Mouse (Mus musculus) embryonic facial prominence, embryonic 14.5 days (tissue): ENCODE data around the gene Hspb6. TPM values are rescaled to one million over a fixed set of nuclear protein-coding genes. Genes with fewer than 3 reads are reported as not detected.
A peak's percentile ranks its signal among the peaks of the same experiment; 100 is the strongest.

Experiments used
- ATAC-seq: fragments of 200-750 bp; cut with Nextera tagmentation; 2 replicates; pipeline ENCODE4 v1.8.0; 2017; ENCODE audit warnings: low read depth, moderate number of reproducible peaks, moderate TSS enrichment
- DNase-seq: peaks from one replicate; pipeline ENCODE4 v3.0.0-alpha.2; 2015; ENCODE audit warnings: low spot score
- H3K27ac ChIP-seq: fragments of 300-500 bp; sonication (generic); replicated peaks from 2 replicates; pipeline ENCODE4 v1.5.1; 2014; ENCODE audit warnings: low read depth, mild to moderate bottlenecking, low read length, moderate library complexity
- H3K27me3 ChIP-seq: fragments of 300-500 bp; sonication (generic); replicated peaks from 2 replicates; pipeline ENCODE4 v1.6.1; 2014; ENCODE audit warnings: low read length; ENCODE audit not compliant: control insufficient read depth, insufficient read depth
- H3K36me3 ChIP-seq: fragments of 300-500 bp; sonication (generic); 2 replicates; pipeline ENCODE4 v1.6.1; 2014; ENCODE audit warnings: low read length, mixed read lengths; ENCODE audit not compliant: control insufficient read depth, insufficient read depth
- H3K4me1 ChIP-seq: fragments of 300-500 bp; sonication (generic); 2 replicates; pipeline ENCODE4 v1.6.1; 2014; ENCODE audit warnings: antibody characterized with exemption, low read length; ENCODE audit not compliant: control insufficient read depth, insufficient read depth
- H3K4me2 ChIP-seq: fragments of 300-500 bp; sonication (generic); 2 replicates; pipeline ENCODE4 v1.6.1; 2014; ENCODE audit warnings: low read depth, mild to moderate bottlenecking, low read length, moderate library complexity, mixed read lengths
- H3K4me3 ChIP-seq: fragments of 300-500 bp; sonication (generic); 2 replicates; pipeline ENCODE4 v1.5.1; 2014; ENCODE audit warnings: low read depth, mild to moderate bottlenecking, low read length
- H3K9ac ChIP-seq: fragments of 300-500 bp; sonication (generic); 2 replicates; pipeline ENCODE4 v1.6.1; 2014; ENCODE audit warnings: low read depth, mild to moderate bottlenecking, low read length, moderate library complexity, mixed read lengths
- H3K9me3 ChIP-seq: fragments of 300-500 bp; sonication (generic); 2 replicates; pipeline ENCODE4 v1.6.1; 2016; ENCODE audit warnings: low read length; ENCODE audit not compliant: control insufficient read depth
- WGBS: fragments of 180-500 bp; shearing (Covaris S2); extraction: QIAGEN DNeasy Blood & Tissue Kit; methylation state at CpG from one replicate; pipeline ENCODE4 v1.1.7; 2014; 5-methylcytosine and 5-hydroxymethylcytosine counted together
- polyA plus RNA-seq: library from polyadenylated mRNA; unstranded; fragments of >200 nt; fragmentation: Nextera tagmentation; extraction: Ambion mirVana; gene quantifications from 2 replicates; pipeline ENCODE4 v1.2.1, GENCODE M21; 2014

Hspb6 gene
- polyA plus RNA-seq, 1 experiment from 2014 or later, result 20.4 TPM

GRCm38 (mm10) chr7:30587842-30588667 lies 36.1 kb downstream of the Hspb6 start:
- H3K27me3 ChIP-seq, result no peaks in the 10 kb centered on the region
- H3K27ac ChIP-seq, result peak overlapping the region; percentile 89
- ATAC-seq (peak; percentile 13), DNase-seq (peak; percentile 14)
- peak overlapping the region; percentile 94 for H3K4me3 ChIP-seq
- WGBS, result 0% methylated on average over 30 of the region's 67 CpGs
- peak overlapping the region; percentile 96 for H3K9ac ChIP-seq
- H3K4me1 ChIP-seq, result peaks cover 7% of the 10 kb centered on the region; the same call in 1 of the 2 replicates
- H3K9me3 ChIP-seq, result no peaks in the 10 kb centered on the region
- H3K4me2 ChIP-seq, result peak overlapping the region; percentile 96
- peaks cover 37% of the 10 kb centered on the region for H3K36me3 ChIP-seq

GRCm38 (mm10) chr7:30588676-30589434 lies 36.9 kb downstream of the Hspb6 start, which contains the start of gene Kmt2b:
Kmt2b (minus strand) TSS chr7:30588726.
- Histone ChIP-seq H3K36me3 (peaks cover 29% of the 10 kb centered on the region), H3K27me3 (no peaks in the 10 kb centered on the region), H3K4me1 (peaks cover 7% of the 10 kb centered on the region; the same call in 1 of the 2 replicates), H3K9ac (peak within 1 kb of the TSS; percentile 96), H3K4me2 (peak within 1 kb of the TSS; percentile 96), H3K27ac (peak within 1 kb of the TSS; percentile 89), H3K9me3 (no peaks in the 10 kb centered on the region), H3K4me3 (peak within 1 kb of the TSS; percentile 94)
- WGBS, result under 1% methylated on average over 34 of the region's 68 CpGs
- ATAC-seq, result peak; percentile 96
- peak; percentile 99 for DNase-seq

DNA sequence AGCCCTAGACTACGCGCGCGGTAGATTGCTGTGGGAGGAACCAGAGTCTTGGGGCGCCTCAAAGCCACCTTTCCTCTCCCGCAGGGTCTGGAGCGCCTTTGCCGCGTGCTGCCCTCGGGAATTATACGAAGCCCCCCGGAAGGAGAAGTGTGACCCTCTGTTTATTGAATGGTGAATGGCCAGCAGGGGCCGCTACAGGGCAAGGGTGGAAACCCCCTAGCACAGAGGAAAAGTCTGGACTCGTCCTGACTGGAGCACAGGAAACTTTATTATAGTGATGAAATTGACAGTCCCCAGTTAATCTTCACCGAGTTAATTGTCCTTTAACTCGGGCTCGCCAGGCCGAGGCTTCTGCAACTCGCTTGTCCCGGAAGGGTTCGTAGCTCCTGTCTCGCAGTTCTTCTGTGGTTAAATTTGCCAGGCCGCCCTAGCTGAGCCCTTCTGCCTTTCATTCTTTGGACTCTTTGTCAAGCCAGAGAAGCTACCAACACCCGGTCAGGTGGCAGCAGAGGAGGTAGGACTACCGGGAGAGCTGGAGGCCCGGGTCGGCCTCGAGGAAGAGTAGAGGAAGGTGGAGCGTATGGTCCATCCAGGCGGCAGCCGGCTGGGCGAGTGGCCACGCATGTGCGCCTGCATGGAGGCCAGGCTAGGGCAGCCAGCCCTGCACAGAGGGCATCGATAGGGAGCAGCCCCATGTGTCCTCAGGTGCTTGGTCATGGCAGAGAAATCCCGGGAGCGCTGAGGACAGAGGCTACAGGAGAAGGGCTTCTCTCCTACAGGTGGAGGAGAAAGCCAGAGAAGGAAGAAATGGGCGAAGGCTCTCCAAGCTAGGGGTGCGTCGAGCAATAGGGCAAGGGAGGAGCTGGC lies 37.7 kb downstream of the Hspb6 start:
- ATAC-seq (peak; percentile 70), DNase-seq (peak; percentile 89)
- H3K36me3 ChIP-seq, result peaks cover 21% of the 10 kb centered on the region
- no peaks in the 10 kb centered on the region for H3K9me3 ChIP-seq
- H3K9ac ChIP-seq, result peak overlapping the region; percentile 96
- H3K4me2 ChIP-seq, result peak overlapping the region; percentile 96
- peak overlapping the region; percentile 89 for H3K27ac ChIP-seq
- H3K4me3 ChIP-seq, result peak overlapping the region; percentile 94
- no peaks in the 10 kb centered on the region for H3K27me3 ChIP-seq
- peaks cover 7% of the 10 kb centered on the region; the same call in 1 of the 2 replicates for H3K4me1 ChIP-seq
- WGBS, result 29% methylated on average over 40 of the region's 40 CpGs

GRCm38 (mm10) chr7:30590927-30591604 lies 39.1 kb downstream of the Hspb6 start:
- 86% methylated on average over 9 of the region's 9 CpGs for WGBS
- no peak overlapping the region for H3K9ac ChIP-seq

GRCm38 (mm10) chr7:30591605-30591951 lies 39.6 kb downstream of the Hspb6 start:
- Histone ChIP-seq H3K9ac (no peak overlapping the region), H3K27ac (no peak overlapping the region), H3K4me2 (no peak overlapping the region), H3K9me3 (no peaks in the 10 kb centered on the region), H3K27me3 (no peaks in the 10 kb centered on the region), H3K4me3 (no peak overlapping the region), H3K4me1 (peaks cover 7% of the 10 kb centered on the region; the same call in 1 of the 2 replicates), H3K36me3 (peaks cover 2% of the 10 kb centered on the region; the same call in 1 of the 2 replicates)
- 56% methylated on average over 4 of the region's 4 CpGs for WGBS
- DNase-seq (no peak), ATAC-seq (no peak)

More at GRCm38 (mm10) chr7:30590927-30591604, 39.1 kb downstream of the Hspb6 start:
- H3K9me3 ChIP-seq, result no peaks in the 10 kb centered on the region
- no peak overlapping the region for H3K4me3 ChIP-seq
- H3K27ac ChIP-seq, result no peak overlapping the region
- peaks cover 7% of the 10 kb centered on the region; the same call in 1 of the 2 replicates for H3K4me1 ChIP-seq
- H3K4me2 ChIP-seq, result no peak overlapping the region
- DNase-seq (no peak), ATAC-seq (no peak)
- no peaks in the 10 kb centered on the region for H3K27me3 ChIP-seq
- H3K36me3 ChIP-seq, result peaks cover 7% of the 10 kb centered on the region; the same call in 1 of the 2 replicates

DNA sequence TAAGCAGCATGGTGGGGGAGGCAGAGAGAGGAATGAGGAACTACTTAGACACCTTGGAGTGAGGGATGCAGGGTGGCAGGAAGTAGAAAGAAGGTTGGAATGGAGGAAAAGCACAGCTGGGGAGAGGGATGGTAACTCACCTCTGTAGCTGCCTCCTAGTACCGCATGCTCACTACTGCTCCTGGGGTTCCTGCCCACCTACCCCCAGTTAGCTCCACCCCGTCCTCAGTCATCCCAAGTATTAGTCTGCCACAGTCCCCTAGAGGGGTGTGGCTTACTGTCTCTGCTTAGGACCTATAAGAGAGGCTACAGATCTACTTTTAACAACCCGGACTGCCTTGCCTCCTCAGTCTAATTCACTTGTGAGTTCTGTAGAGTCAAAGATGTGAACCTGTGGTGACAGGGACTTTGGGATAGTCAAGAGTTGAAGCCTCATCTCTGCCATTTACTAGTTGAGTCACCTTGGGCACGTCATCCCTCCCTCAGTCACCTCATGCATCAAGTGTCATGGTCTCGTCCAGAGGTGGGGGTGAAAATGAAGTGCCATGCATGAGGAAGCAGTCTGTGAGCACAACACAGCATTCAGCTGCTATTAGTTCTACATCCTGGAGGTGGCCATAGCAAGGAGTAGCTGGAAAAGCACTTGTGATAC lies 40.9 kb downstream of the Hspb6 start:
- DNase-seq (no peak), ATAC-seq (no peak)
- WGBS, result 49% methylated on average over 5 of the region's 5 CpGs
- no peaks in the 10 kb centered on the region for H3K4me1 ChIP-seq
- H3K27me3 ChIP-seq, result no peaks in the 10 kb centered on the region
- no peak overlapping the region for H3K4me3 ChIP-seq
- H3K9me3 ChIP-seq, result no peaks in the 10 kb centered on the region
- no peaks in the 10 kb centered on the region for H3K36me3 ChIP-seq
- H3K27ac ChIP-seq, result no peak overlapping the region
- H3K4me2 ChIP-seq, result no peak overlapping the region
- H3K9ac ChIP-seq, result no peak overlapping the region

DNA sequence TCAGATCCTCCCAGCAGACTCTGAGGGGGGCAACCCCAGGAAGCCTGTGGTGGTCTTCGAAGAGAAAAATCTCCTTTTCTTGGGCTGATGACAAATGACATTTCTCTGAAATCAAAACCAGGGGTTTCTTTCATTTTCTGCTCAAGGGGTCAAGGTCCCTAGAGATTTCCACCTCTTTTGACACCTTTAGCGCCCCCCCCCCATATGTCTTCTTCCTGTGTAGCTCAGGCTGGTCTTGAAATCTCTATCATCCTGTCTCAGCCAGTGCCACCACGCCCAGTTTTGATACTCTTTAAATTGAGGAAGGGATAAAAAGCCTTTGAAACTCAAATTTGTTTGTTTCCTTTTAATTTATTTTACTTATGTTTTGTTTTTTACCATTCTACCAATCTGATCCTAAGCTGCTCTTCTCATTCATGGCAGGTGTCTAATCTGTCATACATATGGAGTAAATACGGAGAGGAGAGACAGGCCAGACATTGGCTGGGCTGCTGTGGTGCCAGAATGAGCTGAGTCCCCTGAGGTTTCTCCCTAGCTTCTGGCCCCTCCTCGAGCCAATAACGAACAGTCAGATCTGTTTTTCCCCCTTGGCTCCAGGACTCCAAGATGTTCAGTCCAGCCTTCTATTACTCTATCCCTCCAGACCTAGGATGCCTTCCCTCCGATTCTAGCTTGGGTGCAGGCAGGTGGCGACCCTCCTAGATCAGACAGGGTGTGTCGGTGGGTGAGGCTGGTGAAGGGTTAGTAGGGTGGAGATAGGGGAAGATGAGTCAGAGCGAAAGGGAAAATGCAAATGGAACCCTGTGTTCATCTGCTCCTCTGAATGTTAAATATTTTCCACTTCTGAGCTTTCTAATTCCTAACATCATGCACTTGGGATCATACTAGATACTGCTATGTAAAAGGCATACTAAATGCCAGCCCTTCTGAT lies 41.9 kb downstream of the Hspb6 start:
- H3K27me3 ChIP-seq, result no peaks in the 10 kb centered on the region
- no peaks in the 10 kb centered on the region for H3K9me3 ChIP-seq
- DNase-seq, result no peak
- H3K4me2 ChIP-seq, result no peak overlapping the region
- no peaks in the 10 kb centered on the region for H3K36me3 ChIP-seq
- H3K9ac ChIP-seq, result no peak overlapping the region
- WGBS, result 71% methylated on average over 10 of the region's 10 CpGs
- no peak overlapping the region for H3K27ac ChIP-seq
- no peaks in the 10 kb centered on the region for H3K4me1 ChIP-seq
- no peak overlapping the region for H3K4me3 ChIP-seq
- no peak for ATAC-seq
